Mouse (Mus musculus): ENCODE data around the gene E2f4. TPM values are rescaled to one million over a fixed set of nuclear protein-coding genes. Genes with fewer than 3 reads are reported as not detected.

The E2f4 gene
- polyA plus RNA-seq (2012; rRNA removed): 63.4 and 65.6 TPM in 2 replicates

- H3K27ac ChIP-seq (ENCODE audit: insufficient read depth, low read length): 0 out of 2 replicates have a peak within 1 kb of the TSS, but pooled peaks have one; percentile 43
- peak within 1 kb of the TSS; percentile 78 for H3K4me3 ChIP-seq (ENCODE audit: insufficient read depth, low read length)
- 0 out of 2 replicates have a peak, but pooled peaks cover 2% of the 10 kb centered on the region for H3K4me1 ChIP-seq (ENCODE audit: control insufficient read depth, insufficient read depth, low read length)
- no peak for TF ChIP-seq POLR2A (IDR thresholded peaks at IDR 0.05; ENCODE audit: extremely low read depth, insufficient read depth, low read length)
- TF ChIP-seq CTCF (IDR thresholded peaks at IDR 0.05; ENCODE audit: extremely low read depth, insufficient read depth, low read length): no peak
Observed at GRCm38 (mm10) chr8:105297511-105298192, at the start of gene E2f4. Gene E2f4, plus strand, starts transcription at chr8:105297663.

- TF ChIP-seq POLR2A (IDR thresholded peaks at IDR 0.05; ENCODE audit: extremely low read depth, insufficient read depth, low read length) (no peak), CTCF (IDR thresholded peaks at IDR 0.05; ENCODE audit: extremely low read depth, insufficient read depth, low read length) (no peak)
- Histone ChIP-seq H3K4me3 (ENCODE audit: insufficient read depth, low read length) (no peak overlapping the region), H3K27ac (ENCODE audit: insufficient read depth, low read length) (no peak overlapping the region), H3K4me1 (ENCODE audit: control insufficient read depth, insufficient read depth, low read length) (no peaks in the 10 kb centered on the region)
Observed at GRCm38 (mm10) chr8:105251954-105252353, 45.5 kb upstream of the E2f4 start.

GRCm38 (mm10) chr8:105252680-105253537 is 44.6 kb upstream of the E2f4 start:
- H3K4me1 ChIP-seq (ENCODE audit: control insufficient read depth, insufficient read depth, low read length): no peaks in the 10 kb centered on the region
- no peak overlapping the region for H3K27ac ChIP-seq (ENCODE audit: insufficient read depth, low read length)
- TF ChIP-seq POLR2A (IDR thresholded peaks at IDR 0.05; ENCODE audit: extremely low read depth, insufficient read depth, low read length) (no peak), CTCF (IDR thresholded peaks at IDR 0.05; ENCODE audit: extremely low read depth, insufficient read depth, low read length) (no peak)
- H3K4me3 ChIP-seq (ENCODE audit: insufficient read depth, low read length): no peak overlapping the region

GRCm38 (mm10) chr8:105253766-105254151 is 43.7 kb upstream of the E2f4 start:
- Histone ChIP-seq H3K4me3 (ENCODE audit: insufficient read depth, low read length) (peak overlapping the region; percentile 58; the same call in 1 of the 2 replicates), H3K27ac (ENCODE audit: insufficient read depth, low read length) (no peak overlapping the region)
- TF ChIP-seq POLR2A (IDR thresholded peaks at IDR 0.05; ENCODE audit: extremely low read depth, insufficient read depth, low read length) (no peak), CTCF (IDR thresholded peaks at IDR 0.05; ENCODE audit: extremely low read depth, insufficient read depth, low read length) (no peak)

GRCm38 (mm10) chr8:105254152-105254965 is 43.1 kb upstream of the E2f4 start:
- TF ChIP-seq POLR2A (IDR thresholded peaks at IDR 0.05; ENCODE audit: extremely low read depth, insufficient read depth, low read length) (peak; percentile 7; the same call in 1 of the 2 replicates), CTCF (IDR thresholded peaks at IDR 0.05; ENCODE audit: extremely low read depth, insufficient read depth, low read length) (peak; percentile 58)
- Histone ChIP-seq H3K27ac (ENCODE audit: insufficient read depth, low read length) (no peak overlapping the region; the same call in 1 of the 2 replicates), H3K4me3 (ENCODE audit: insufficient read depth, low read length) (peak overlapping the region; percentile 58), H3K4me1 (ENCODE audit: control insufficient read depth, insufficient read depth, low read length) (no peaks in the 10 kb centered on the region)

More at GRCm38 (mm10) chr8:105253766-105254151, 43.7 kb upstream of the E2f4 start:
- no peaks in the 10 kb centered on the region for H3K4me1 ChIP-seq (ENCODE audit: control insufficient read depth, insufficient read depth, low read length)

GRCm38 (mm10) chr8:105254966-105255350 is 42.5 kb upstream of the E2f4 start, which contains the start of gene B3gnt9:
Gene B3gnt9, minus strand, starts transcription at chr8:105255153.
- TF ChIP-seq POLR2A (IDR thresholded peaks at IDR 0.05; ENCODE audit: extremely low read depth, insufficient read depth, low read length): no peak
- TF ChIP-seq CTCF (IDR thresholded peaks at IDR 0.05; ENCODE audit: extremely low read depth, insufficient read depth, low read length): no peak
- Histone ChIP-seq H3K4me1 (ENCODE audit: control insufficient read depth, insufficient read depth, low read length) (no peaks in the 10 kb centered on the region), H3K27ac (ENCODE audit: insufficient read depth, low read length) (no peak within 1 kb of the TSS; the same call in 1 of the 2 replicates), H3K4me3 (ENCODE audit: insufficient read depth, low read length) (peak within 1 kb of the TSS; percentile 58)

GRCm38 (mm10) chr8:105257318-105258114 is 39.9 kb upstream of the E2f4 start:
- H3K4me3 ChIP-seq (ENCODE audit: insufficient read depth, low read length): no peak overlapping the region

GRCm38 (mm10) chr8:105258911-105259720 is 38.3 kb upstream of the E2f4 start:
- TF ChIP-seq CTCF (IDR thresholded peaks at IDR 0.05; ENCODE audit: extremely low read depth, insufficient read depth, low read length) (no peak), POLR2A (IDR thresholded peaks at IDR 0.05; ENCODE audit: extremely low read depth, insufficient read depth, low read length) (no peak)
- H3K4me3 ChIP-seq (ENCODE audit: insufficient read depth, low read length): peak overlapping the region; percentile 20

More at GRCm38 (mm10) chr8:105257318-105258114, 39.9 kb upstream of the E2f4 start:
- TF ChIP-seq POLR2A (IDR thresholded peaks at IDR 0.05; ENCODE audit: extremely low read depth, insufficient read depth, low read length) (no peak), CTCF (IDR thresholded peaks at IDR 0.05; ENCODE audit: extremely low read depth, insufficient read depth, low read length) (no peak)
- no peak overlapping the region for H3K27ac ChIP-seq (ENCODE audit: insufficient read depth, low read length)
- no peaks in the 10 kb centered on the region for H3K4me1 ChIP-seq (ENCODE audit: control insufficient read depth, insufficient read depth, low read length)

More at GRCm38 (mm10) chr8:105258911-105259720, 38.3 kb upstream of the E2f4 start:
- H3K27ac ChIP-seq (ENCODE audit: insufficient read depth, low read length): no peak overlapping the region
- H3K4me1 ChIP-seq (ENCODE audit: control insufficient read depth, insufficient read depth, low read length): no peaks in the 10 kb centered on the region
